Mouse (Mus musculus): ENCODE data around the gene Gucy2g. TPM values are rescaled to one million over a fixed set of nuclear protein-coding genes. Genes with fewer than 3 reads are reported as not detected.

Gene Gucy2g
- polyA plus RNA-seq, 1 experiment from 2014 or later = not detected

- H3K36me3 ChIP-seq (ENCODE audit: control insufficient read depth, insufficient read depth, low read length) = no peaks in the 10 kb centered on the region
- no peak overlapping the region for H3K4me3 ChIP-seq (ENCODE audit: low read depth, low read length)
- ATAC-seq (ENCODE audit: insufficient number of reproducible peaks, insufficient read depth, low FRiP score, low read depth) = peak; percentile 67; the same call in 1 of the 2 replicates
- H3K27me3 ChIP-seq (ENCODE audit: control insufficient read depth, insufficient read depth, low read length) = no peaks in the 10 kb centered on the region
- WGBS = 73% methylated on average over 21 of the region's 21 CpGs
- H3K9ac ChIP-seq (replicated peaks; ENCODE audit: low read depth, low read length) = no peak overlapping the region
- no peak overlapping the region; the same call in 1 of the 2 replicates for H3K27ac ChIP-seq (ENCODE audit: low read length)
- no peaks in the 10 kb centered on the region for H3K9me3 ChIP-seq (ENCODE audit: control insufficient read depth, low read depth, low read length)
- H3K4me2 ChIP-seq (replicated peaks; ENCODE audit: low read depth, low read length) = no peak overlapping the region
- H3K4me1 ChIP-seq (ENCODE audit: control insufficient read depth, insufficient read depth, low read length) = peaks cover 14% of the 10 kb centered on the region
These were observed 48.6 kb downstream of the Gucy2g start for GRCm38 (mm10) chr19:55192254-55192945.

GRCm38 (mm10) chr19:55191596-55191995 lies 49.4 kb downstream of the Gucy2g start:
- H3K9ac ChIP-seq (replicated peaks; ENCODE audit: low read depth, low read length) = no peak overlapping the region
- no peak overlapping the region for H3K4me2 ChIP-seq (replicated peaks; ENCODE audit: low read depth, low read length)
- H3K27me3 ChIP-seq (ENCODE audit: control insufficient read depth, insufficient read depth, low read length) = no peaks in the 10 kb centered on the region
- no peak overlapping the region; the same call in 1 of the 2 replicates for H3K27ac ChIP-seq (ENCODE audit: low read length)
- ATAC-seq (ENCODE audit: insufficient number of reproducible peaks, insufficient read depth, low FRiP score, low read depth) = no peak
- no peak overlapping the region for H3K4me3 ChIP-seq (ENCODE audit: low read depth, low read length)
- peaks cover 14% of the 10 kb centered on the region for H3K4me1 ChIP-seq (ENCODE audit: control insufficient read depth, insufficient read depth, low read length)
- no peaks in the 10 kb centered on the region for H3K9me3 ChIP-seq (ENCODE audit: control insufficient read depth, low read depth, low read length)
- WGBS = 78% methylated on average over 2 of the region's 2 CpGs
- no peaks in the 10 kb centered on the region for H3K36me3 ChIP-seq (ENCODE audit: control insufficient read depth, insufficient read depth, low read length)

GRCm38 (mm10) chr19:55190065-55190464 lies 51.0 kb downstream of the Gucy2g start:
- H3K36me3 ChIP-seq (ENCODE audit: control insufficient read depth, insufficient read depth, low read length) = no peaks in the 10 kb centered on the region
- no peak overlapping the region for H3K4me3 ChIP-seq (ENCODE audit: low read depth, low read length)
- no peaks in the 10 kb centered on the region for H3K9me3 ChIP-seq (ENCODE audit: control insufficient read depth, low read depth, low read length)
- no peak for ATAC-seq (ENCODE audit: insufficient number of reproducible peaks, insufficient read depth, low FRiP score, low read depth)
- no peak overlapping the region for H3K4me2 ChIP-seq (replicated peaks; ENCODE audit: low read depth, low read length)
- H3K27ac ChIP-seq (ENCODE audit: low read length) = no peak overlapping the region
- no peaks in the 10 kb centered on the region for H3K27me3 ChIP-seq (ENCODE audit: control insufficient read depth, insufficient read depth, low read length)
- H3K9ac ChIP-seq (replicated peaks; ENCODE audit: low read depth, low read length) = no peak overlapping the region
- peaks cover 10% of the 10 kb centered on the region; the same call in 1 of the 2 replicates for H3K4me1 ChIP-seq (ENCODE audit: control insufficient read depth, insufficient read depth, low read length)
- 80% methylated on average over 5 of the region's 5 CpGs for WGBS

- no peaks in the 10 kb centered on the region for H3K36me3 ChIP-seq (ENCODE audit: control insufficient read depth, insufficient read depth, low read length)
- no peak overlapping the region for H3K4me3 ChIP-seq (ENCODE audit: low read depth, low read length)
- no peak overlapping the region for H3K27ac ChIP-seq (ENCODE audit: low read length)
- 64% methylated on average over 3 of the region's 3 CpGs for WGBS
- H3K4me2 ChIP-seq (replicated peaks; ENCODE audit: low read depth, low read length) = no peak overlapping the region
- no peaks in the 10 kb centered on the region for H3K27me3 ChIP-seq (ENCODE audit: control insufficient read depth, insufficient read depth, low read length)
- no peak for ATAC-seq (ENCODE audit: insufficient number of reproducible peaks, insufficient read depth, low FRiP score, low read depth)
- H3K9ac ChIP-seq (replicated peaks; ENCODE audit: low read depth, low read length) = no peak overlapping the region
- H3K4me1 ChIP-seq (ENCODE audit: control insufficient read depth, insufficient read depth, low read length) = no peaks in the 10 kb centered on the region
- no peaks in the 10 kb centered on the region for H3K9me3 ChIP-seq (ENCODE audit: control insufficient read depth, low read depth, low read length)
These were observed 55.4 kb downstream of the Gucy2g start for GRCm38 (mm10) chr19:55185651-55186050.

GRCm38 (mm10) chr19:55185074-55185473 lies 56.0 kb downstream of the Gucy2g start:
- Histone ChIP-seq H3K9me3 (ENCODE audit: control insufficient read depth, low read depth, low read length) (no peaks in the 10 kb centered on the region), H3K4me1 (ENCODE audit: control insufficient read depth, insufficient read depth, low read length) (no peaks in the 10 kb centered on the region), H3K36me3 (ENCODE audit: control insufficient read depth, insufficient read depth, low read length) (no peaks in the 10 kb centered on the region), H3K9ac (replicated peaks; ENCODE audit: low read depth, low read length) (no peak overlapping the region), H3K4me3 (ENCODE audit: low read depth, low read length) (no peak overlapping the region), H3K4me2 (replicated peaks; ENCODE audit: low read depth, low read length) (no peak overlapping the region), H3K27me3 (ENCODE audit: control insufficient read depth, insufficient read depth, low read length) (no peaks in the 10 kb centered on the region), H3K27ac (ENCODE audit: low read length) (no peak overlapping the region)
- WGBS = 75% methylated on average over 7 of the region's 7 CpGs
- ATAC-seq (ENCODE audit: insufficient number of reproducible peaks, insufficient read depth, low FRiP score, low read depth) = no peak

GRCm38 (mm10) chr19:55184442-55184841 lies 56.6 kb downstream of the Gucy2g start:
- 62% methylated on average over 7 of the region's 7 CpGs for WGBS
- Histone ChIP-seq H3K27me3 (ENCODE audit: control insufficient read depth, insufficient read depth, low read length) (no peaks in the 10 kb centered on the region), H3K4me1 (ENCODE audit: control insufficient read depth, insufficient read depth, low read length) (no peaks in the 10 kb centered on the region), H3K9me3 (ENCODE audit: control insufficient read depth, low read depth, low read length) (no peaks in the 10 kb centered on the region), H3K9ac (replicated peaks; ENCODE audit: low read depth, low read length) (no peak overlapping the region), H3K27ac (ENCODE audit: low read length) (no peak overlapping the region), H3K4me2 (replicated peaks; ENCODE audit: low read depth, low read length) (no peak overlapping the region), H3K4me3 (ENCODE audit: low read depth, low read length) (no peak overlapping the region), H3K36me3 (ENCODE audit: control insufficient read depth, insufficient read depth, low read length) (no peaks in the 10 kb centered on the region)
- no peak for ATAC-seq (ENCODE audit: insufficient number of reproducible peaks, insufficient read depth, low FRiP score, low read depth)

- Histone ChIP-seq H3K36me3 (ENCODE audit: control insufficient read depth, insufficient read depth, low read length) (no peaks in the 10 kb centered on the region), H3K9ac (replicated peaks; ENCODE audit: low read depth, low read length) (no peak within 1 kb of the TSS), H3K27me3 (ENCODE audit: control insufficient read depth, insufficient read depth, low read length) (no peaks in the 10 kb centered on the region), H3K4me2 (replicated peaks; ENCODE audit: low read depth, low read length) (no peak within 1 kb of the TSS), H3K4me3 (ENCODE audit: low read depth, low read length) (no peak within 1 kb of the TSS), H3K9me3 (ENCODE audit: control insufficient read depth, low read depth, low read length) (no peaks in the 10 kb centered on the region), H3K27ac (ENCODE audit: low read length) (no peak within 1 kb of the TSS), H3K4me1 (ENCODE audit: control insufficient read depth, insufficient read depth, low read length) (no peaks in the 10 kb centered on the region)
- 78% methylated on average over 5 of the region's 5 CpGs for WGBS
- no peak for ATAC-seq (ENCODE audit: insufficient number of reproducible peaks, insufficient read depth, low FRiP score, low read depth)
These were observed 60.6 kb downstream of the Gucy2g start, which contains the start of gene Tectb for GRCm38 (mm10) chr19:55180433-55180832. TSS of gene Tectb (plus strand) at chr19:55180733.

- WGBS = 93% methylated on average over 3 of the region's 3 CpGs
- Histone ChIP-seq H3K27me3 (ENCODE audit: control insufficient read depth, insufficient read depth, low read length) (no peaks in the 10 kb centered on the region), H3K36me3 (ENCODE audit: control insufficient read depth, insufficient read depth, low read length) (no peaks in the 10 kb centered on the region), H3K4me1 (ENCODE audit: control insufficient read depth, insufficient read depth, low read length) (no peaks in the 10 kb centered on the region), H3K4me3 (ENCODE audit: low read depth, low read length) (no peak overlapping the region), H3K9me3 (ENCODE audit: control insufficient read depth, low read depth, low read length) (no peaks in the 10 kb centered on the region), H3K9ac (replicated peaks; ENCODE audit: low read depth, low read length) (no peak overlapping the region), H3K27ac (ENCODE audit: low read length) (no peak overlapping the region), H3K4me2 (replicated peaks; ENCODE audit: low read depth, low read length) (no peak overlapping the region)
- ATAC-seq (ENCODE audit: insufficient number of reproducible peaks, insufficient read depth, low FRiP score, low read depth) = no peak
These were observed 63.9 kb downstream of the Gucy2g start for GRCm38 (mm10) chr19:55177143-55177542.

- H3K36me3 ChIP-seq (ENCODE audit: control insufficient read depth, insufficient read depth, low read length) = no peaks in the 10 kb centered on the region
- H3K9me3 ChIP-seq (ENCODE audit: control insufficient read depth, low read depth, low read length) = peaks cover 5% of the 10 kb centered on the region; the same call in 1 of the 2 replicates
- no peaks in the 10 kb centered on the region for H3K27me3 ChIP-seq (ENCODE audit: control insufficient read depth, insufficient read depth, low read length)
- H3K9ac ChIP-seq (replicated peaks; ENCODE audit: low read depth, low read length) = no peak overlapping the region
- no peaks in the 10 kb centered on the region for H3K4me1 ChIP-seq (ENCODE audit: control insufficient read depth, insufficient read depth, low read length)
- no peak overlapping the region for H3K4me2 ChIP-seq (replicated peaks; ENCODE audit: low read depth, low read length)
- 51% methylated on average over 1 of the region's 1 CpGs for WGBS
- H3K27ac ChIP-seq (ENCODE audit: low read length) = no peak overlapping the region
- ATAC-seq (ENCODE audit: insufficient number of reproducible peaks, insufficient read depth, low FRiP score, low read depth) = no peak
- H3K4me3 ChIP-seq (ENCODE audit: low read depth, low read length) = no peak overlapping the region
These were observed 69.5 kb downstream of the Gucy2g start for GRCm38 (mm10) chr19:55171585-55171984.
